Mouse (Mus musculus): ENCODE measurements around the gene Bcl7c.

The Bcl7c gene

GRCm38 (mm10) chr7:127685304-127686018 lies 23.3 kb downstream of the Bcl7c start:
- DNase-seq (ENCODE audit: low read depth, low spot score) = no peak

GRCm38 (mm10) chr7:127681888-127682553 lies 26.7 kb downstream of the Bcl7c start:
- DNase-seq (ENCODE audit: low read depth, low spot score) = no peak

GRCm38 (mm10) chr7:127680541-127680940 lies 28.2 kb downstream of the Bcl7c start:
- DNase-seq (ENCODE audit: low read depth, low spot score) = no peak

- DNase-seq (ENCODE audit: low read depth, low spot score) = no peak
Observed at GRCm38 (mm10) chr7:127678811-127679210, 29.9 kb downstream of the Bcl7c start.

- no peak for DNase-seq (ENCODE audit: low read depth, low spot score)
Observed at GRCm38 (mm10) chr7:127677609-127678008, 31.1 kb downstream of the Bcl7c start.

- peak; percentile 91 for DNase-seq (ENCODE audit: low read depth, low spot score)
Observed at GRCm38 (mm10) chr7:127677077-127677476, 31.7 kb downstream of the Bcl7c start.

GRCm38 (mm10) chr7:127675391-127675811 lies 33.3 kb downstream of the Bcl7c start:
- DNase-seq (ENCODE audit: low read depth, low spot score) = peak; percentile 46

- DNase-seq (ENCODE audit: low read depth, low spot score) = peak; percentile 89
Observed at GRCm38 (mm10) chr7:127674977-127675376, 33.8 kb downstream of the Bcl7c start.

GRCm38 (mm10) chr7:127672776-127673175 lies 36.0 kb downstream of the Bcl7c start:
- DNase-seq (ENCODE audit: low read depth, low spot score) = no peak

- DNase-seq (ENCODE audit: low read depth, low spot score) = no peak
Observed at GRCm38 (mm10) chr7:127671880-127672774, 36.6 kb downstream of the Bcl7c start.

GRCm38 (mm10) chr7:127667171-127667570 lies 41.6 kb downstream of the Bcl7c start:
- no peak for DNase-seq (ENCODE audit: low read depth, low spot score)

- peak; percentile 62 for DNase-seq (ENCODE audit: low read depth, low spot score)
Observed at GRCm38 (mm10) chr7:127666679-127667078, 42.1 kb downstream of the Bcl7c start.

- DNase-seq (ENCODE audit: low read depth, low spot score) = no peak
Observed at GRCm38 (mm10) chr7:127666066-127666654, 42.6 kb downstream of the Bcl7c start.

GRCm38 (mm10) chr7:127662926-127663325 lies 45.8 kb downstream of the Bcl7c start:
- no peak for DNase-seq (ENCODE audit: low read depth, low spot score)

- peak; percentile 51 for DNase-seq (ENCODE audit: low read depth, low spot score)
Observed at GRCm38 (mm10) chr7:127661833-127662232, 46.9 kb downstream of the Bcl7c start.

- peak; percentile 69 for DNase-seq (ENCODE audit: low read depth, low spot score)
Observed at GRCm38 (mm10) chr7:127660882-127661281, 47.9 kb downstream of the Bcl7c start.

- DNase-seq (ENCODE audit: low read depth, low spot score) = peak; percentile 87
Observed at GRCm38 (mm10) chr7:127656946-127657345, 51.8 kb downstream of the Bcl7c start.

- no peak for DNase-seq (ENCODE audit: low read depth, low spot score)
Observed at GRCm38 (mm10) chr7:127654318-127654717, 54.4 kb downstream of the Bcl7c start.

GRCm38 (mm10) chr7:127652050-127652449 lies 56.7 kb downstream of the Bcl7c start:
- DNase-seq (ENCODE audit: low read depth, low spot score) = peak; percentile 36

- no peak for DNase-seq (ENCODE audit: low read depth, low spot score)
Observed at GRCm38 (mm10) chr7:127651624-127652023, 57.1 kb downstream of the Bcl7c start.

GRCm38 (mm10) chr7:127649206-127649605 lies 59.5 kb downstream of the Bcl7c start:
- no peak for DNase-seq (ENCODE audit: low read depth, low spot score)

Data from ZHBTc4 (cell line).